Mouse (Mus musculus) small intestine, adult 2 months (tissue): Measurements from ENCODE around the gene Lrp1. TPM values are rescaled to one million over a fixed set of nuclear protein-coding genes. Genes with fewer than 3 reads are reported as not detected.
A peak's percentile ranks its signal among the peaks of the same experiment; 100 is the strongest.

Experiments
- H3K27ac ChIP-seq: fragments of 200-500 bp; 2 replicates; pipeline ENCODE4 v1.5.1; 2012; ENCODE audit warnings: low read depth, low read length, control low read depth, inconsistent platforms; ENCODE audit not compliant: insufficient read depth
- H3K27me3 ChIP-seq: fragments of 200-500 bp; 2 replicates; pipeline ENCODE4 v1.6.1; 2012; ENCODE audit warnings: mild to moderate bottlenecking, moderate library complexity, low read length, inconsistent platforms; ENCODE audit not compliant: control insufficient read depth, insufficient read depth
- H3K36me3 ChIP-seq: fragments of 200-500 bp; 2 replicates; pipeline ENCODE4 v1.6.1; 2012; ENCODE audit warnings: mild to moderate bottlenecking, low read length, control low read depth, inconsistent platforms; ENCODE audit not compliant: control insufficient read depth, insufficient read depth
- H3K4me1 ChIP-seq: fragments of 200-500 bp; 2 replicates; pipeline ENCODE4 v1.6.1; 2012; ENCODE audit warnings: low read length, inconsistent platforms, mixed read lengths; ENCODE audit not compliant: control insufficient read depth, insufficient read depth, insufficient read length
- H3K4me3 ChIP-seq: fragments of 200-500 bp; 2 replicates; pipeline ENCODE4 v1.5.1; 2012; ENCODE audit warnings: low read depth, mild to moderate bottlenecking, control low read depth, inconsistent platforms, low read length, moderate library complexity
- CTCF ChIP-seq: fragments of 200-500 bp; IDR thresholded peaks from 2 replicates; pipeline ENCODE4 v1.5.1; 2012; ENCODE audit warnings: low read depth, mild to moderate bottlenecking, control low read depth, inconsistent platforms, low read length, moderate library complexity, mixed read lengths; ENCODE audit not compliant: insufficient replicate concordance, insufficient read length; ENCODE audit errors: extremely low read depth
- POLR2A ChIP-seq: fragments of 200-500 bp; IDR thresholded peaks from 2 replicates; pipeline ENCODE4 v1.6.1; 2012; ENCODE audit warnings: low read depth, mild to moderate bottlenecking, control low read depth, inconsistent platforms, low read length, moderate library complexity
- WGBS: fragments of 180-500 bp; shearing (Covaris S2); methylation state at CpG from one replicate; pipeline ENCODE4 v1.1.7; 2018; 5-methylcytosine and 5-hydroxymethylcytosine counted together
- polyA plus RNA-seq: library from polyadenylated mRNA; depleted of rRNA; stranded (reverse); fragments of >200 nt; gene quantifications from 2 replicates; pipeline ENCODE4 v1.2.3, GENCODE M21; 2012; rRNA removed

The Lrp1 gene
- polyA plus RNA-seq, result 82.4 and 200 TPM in 2 replicates

- Histone ChIP-seq H3K4me3 (peak within 1 kb of the TSS; percentile 75), H3K4me1 (peaks cover 20% of the 10 kb centered on the region), H3K36me3 (no peaks in the 10 kb centered on the region), H3K27me3 (no peaks in the 10 kb centered on the region), H3K27ac (peak within 1 kb of the TSS; percentile 96)
- TF ChIP-seq POLR2A (no peak), CTCF (no peak)
- 5% methylated on average over 30 of the region's 32 CpGs for WGBS
These were observed at the start of gene Lrp1 for GRCm38 (mm10) chr10:127620406-127621190. Gene Lrp1, minus strand, starts transcription at chr10:127621148.

GRCm38 (mm10) chr10:127670185-127670584, 49.2 kb upstream of the Lrp1 start:
- TF ChIP-seq POLR2A (no peak), CTCF (no peak)
- 49% methylated on average over 2 of the region's 2 CpGs for WGBS

GRCm38 (mm10) chr10:127669170-127669569, 48.2 kb upstream of the Lrp1 start:
- TF ChIP-seq POLR2A (no peak), CTCF (no peak)
- no peak overlapping the region for H3K4me3 ChIP-seq
- peak overlapping the region; percentile 97 for H3K27ac ChIP-seq

More at GRCm38 (mm10) chr10:127670185-127670584, 49.2 kb upstream of the Lrp1 start:
- Histone ChIP-seq H3K4me3 (no peak overlapping the region), H3K4me1 (peaks cover 1% of the 10 kb centered on the region; the same call in 1 of the 2 replicates), H3K36me3 (no peaks in the 10 kb centered on the region), H3K27ac (no peak overlapping the region), H3K27me3 (no peaks in the 10 kb centered on the region)

GRCm38 (mm10) chr10:127668093-127669050, 47.4 kb upstream of the Lrp1 start, which contains the start of gene Nab2:
Gene Nab2, minus strand, starts transcription at chr10:127668568.
- TF ChIP-seq POLR2A (no peak; the same call in 1 of the 2 replicates), CTCF (no peak)
- H3K4me1 ChIP-seq, result peaks cover 6% of the 10 kb centered on the region
- H3K4me3 ChIP-seq, result peak within 1 kb of the TSS; percentile 75
- peak within 1 kb of the TSS; percentile 97 for H3K27ac ChIP-seq
- H3K36me3 ChIP-seq, result peaks cover 12% of the 10 kb centered on the region
- WGBS, result 11% methylated on average over 40 of the region's 40 CpGs
- no peaks in the 10 kb centered on the region for H3K27me3 ChIP-seq

More at GRCm38 (mm10) chr10:127669170-127669569, 48.2 kb upstream of the Lrp1 start:
- H3K4me1 ChIP-seq, result peaks cover 6% of the 10 kb centered on the region; the same call in 1 of the 2 replicates
- peaks cover 6% of the 10 kb centered on the region; the same call in 1 of the 2 replicates for H3K36me3 ChIP-seq
- no peaks in the 10 kb centered on the region for H3K27me3 ChIP-seq
- 54% methylated on average over 7 of the region's 7 CpGs for WGBS

GRCm38 (mm10) chr10:127667269-127668092, 46.5 kb upstream of the Lrp1 start:
- Histone ChIP-seq H3K36me3 (peaks cover 14% of the 10 kb centered on the region), H3K27me3 (no peaks in the 10 kb centered on the region), H3K27ac (peak overlapping the region; percentile 97), H3K4me1 (peaks cover 13% of the 10 kb centered on the region), H3K4me3 (peak overlapping the region; percentile 75)
- 1% methylated on average over 35 of the region's 35 CpGs for WGBS
- no peak for TF ChIP-seq CTCF
- no peak for TF ChIP-seq POLR2A
